Mouse (Mus musculus) neural tube, embryonic 11.5 days (tissue): Measurements from ENCODE around the gene Rims3. TPM values are rescaled to one million over a fixed set of nuclear protein-coding genes. Genes with fewer than 3 reads are reported as not detected.
A peak's percentile ranks its signal among the peaks of the same experiment; 100 is the strongest.

Source experiments
- ATAC-seq: fragments of 200-750 bp; cut with Nextera tagmentation; 2 replicates; pipeline ENCODE4 v1.8.0; 2017; ENCODE audit warnings: moderate number of reproducible peaks, mild to moderate bottlenecking, moderate TSS enrichment, moderate library complexity; ENCODE audit not compliant: insufficient read depth, low FRiP score, low TSS enrichment
- DNase-seq: peaks from one replicate; pipeline ENCODE4 v3.0.0-alpha.2; 2015; ENCODE audit warnings: low spot score
- H3K27ac ChIP-seq: fragments of 300-500 bp; sonication (generic); 2 replicates; pipeline ENCODE4 v1.5.1; 2014; ENCODE audit warnings: low read depth, mild to moderate bottlenecking, low read length
- H3K27me3 ChIP-seq: fragments of 300-500 bp; sonication (generic); 2 replicates; pipeline ENCODE4 v1.6.1; 2014; ENCODE audit warnings: mild to moderate bottlenecking, low read length, mixed read lengths; ENCODE audit not compliant: control insufficient read depth, insufficient read depth
- H3K36me3 ChIP-seq: fragments of 300-500 bp; sonication (generic); 2 replicates; pipeline ENCODE4 v1.6.1; 2014; ENCODE audit warnings: mild to moderate bottlenecking, low read length, moderate library complexity, mixed read lengths; ENCODE audit not compliant: control insufficient read depth, insufficient read depth
- H3K4me1 ChIP-seq: fragments of 300-500 bp; sonication (generic); 2 replicates; pipeline ENCODE4 v1.6.1; 2014; ENCODE audit warnings: low read length, mixed read lengths; ENCODE audit not compliant: control insufficient read depth, insufficient read depth
- H3K4me2 ChIP-seq: fragments of 300-500 bp; sonication (generic); 2 replicates; pipeline ENCODE4 v1.6.1; 2014; ENCODE audit warnings: low read depth, mild to moderate bottlenecking, moderate library complexity
- H3K4me3 ChIP-seq: fragments of 300-500 bp; sonication (generic); 2 replicates; pipeline ENCODE4 v1.5.1; 2014; ENCODE audit warnings: low read depth, low read length
- H3K9ac ChIP-seq: fragments of 300-500 bp; sonication (generic); 2 replicates; pipeline ENCODE4 v1.6.1; 2014; ENCODE audit warnings: mild to moderate bottlenecking, low read length
- H3K9me3 ChIP-seq: fragments of 300-500 bp; sonication (generic); 2 replicates; pipeline ENCODE4 v1.6.1; 2016; ENCODE audit warnings: low read length; ENCODE audit not compliant: control insufficient read depth
- WGBS: fragments of 180-500 bp; shearing (Covaris S2); extraction: QIAGEN DNeasy Blood & Tissue Kit; methylation state at CpG from one replicate; pipeline ENCODE4 v1.1.7; 2014; 5-methylcytosine and 5-hydroxymethylcytosine counted together
- polyA plus RNA-seq: library from polyadenylated mRNA; unstranded; fragments of >200 nt; fragmentation: Nextera tagmentation; extraction: Ambion mirVana; gene quantifications from 2 replicates; pipeline ENCODE4 v1.2.1, GENCODE M21; 2014

Rims3 gene
- polyA plus RNA-seq, 1 experiment from 2014 or later: 5.2 TPM

DNA sequence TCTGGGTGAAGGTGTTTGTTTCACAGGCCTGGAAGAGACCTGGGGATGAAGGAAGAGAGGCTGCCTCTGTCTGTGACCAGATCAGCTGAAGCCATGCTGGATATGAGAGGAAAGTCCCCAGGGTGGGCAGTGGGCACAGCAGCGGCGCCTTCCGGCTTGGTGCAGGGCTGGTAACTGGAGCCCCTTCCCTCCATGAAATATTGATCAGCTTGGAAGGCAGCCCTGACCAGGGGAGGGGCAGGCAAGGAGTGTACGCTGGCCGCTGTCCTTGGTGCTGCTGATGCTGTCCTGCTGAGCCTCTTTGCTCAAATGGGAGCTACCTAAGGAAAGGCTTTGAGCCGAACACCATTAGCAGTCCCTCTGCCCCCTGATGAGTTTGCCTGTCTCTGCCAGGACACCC is 11.6 kb downstream of the Rims3 start:
- no peak overlapping the region for H3K9ac ChIP-seq
- DNase-seq (peak; percentile 67), ATAC-seq (no peak)

DNA sequence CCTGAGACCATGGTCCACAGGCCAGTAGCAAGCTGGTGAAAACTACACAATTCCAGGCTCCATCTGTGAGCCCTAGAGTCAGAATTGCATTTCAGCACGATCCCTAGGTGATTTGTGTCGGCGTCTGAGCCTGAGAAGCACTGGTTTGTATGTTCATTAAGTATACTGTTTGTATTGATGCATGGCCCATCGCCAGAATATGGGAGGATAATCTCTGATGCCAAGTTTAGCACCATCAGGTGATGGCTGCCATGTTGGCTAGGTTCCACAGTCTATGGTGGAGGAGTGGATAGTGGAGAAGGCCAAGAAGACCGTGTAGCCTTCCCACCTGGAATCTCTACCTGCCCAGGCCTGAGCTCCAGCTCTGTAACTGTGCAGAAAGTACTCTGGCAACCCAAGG is 13.6 kb downstream of the Rims3 start:
- DNase-seq (no peak), ATAC-seq (no peak)
- Histone ChIP-seq H3K4me2 (no peak overlapping the region), H3K36me3 (no peaks in the 10 kb centered on the region), H3K9ac (no peak overlapping the region), H3K4me1 (no peaks in the 10 kb centered on the region), H3K9me3 (no peaks in the 10 kb centered on the region), H3K4me3 (no peak overlapping the region), H3K27ac (no peak overlapping the region), H3K27me3 (no peaks in the 10 kb centered on the region)
- 81% methylated on average over 5 of the region's 5 CpGs for WGBS

More for the DNA sequence above, 11.6 kb downstream of the Rims3 start:
- Histone ChIP-seq H3K27ac (no peak overlapping the region), H3K27me3 (no peaks in the 10 kb centered on the region), H3K4me3 (no peak overlapping the region), H3K36me3 (no peaks in the 10 kb centered on the region), H3K4me2 (no peak overlapping the region), H3K4me1 (no peaks in the 10 kb centered on the region), H3K9me3 (no peaks in the 10 kb centered on the region)
- 10% methylated on average over 6 of the region's 6 CpGs for WGBS

DNA sequence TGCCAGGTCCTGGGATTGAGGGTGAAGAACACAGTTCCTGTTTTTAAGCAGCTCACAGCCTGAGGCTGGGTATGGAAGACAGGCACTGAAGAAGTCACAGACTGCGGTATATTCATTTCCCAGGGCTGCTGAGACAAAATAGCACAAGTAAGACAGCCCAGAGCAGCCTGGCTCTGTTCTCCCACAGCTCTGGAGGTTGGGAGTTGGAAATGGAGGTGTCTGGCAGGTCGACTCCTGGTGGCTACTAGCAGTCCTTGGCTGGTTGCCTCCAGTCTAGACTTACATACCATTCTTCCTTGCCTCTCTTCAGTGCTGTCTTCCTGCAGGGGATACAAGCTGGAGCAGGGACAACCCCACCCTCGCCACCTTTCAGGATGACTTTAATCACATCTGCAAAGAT is 14.4 kb downstream of the Rims3 start:
- Histone ChIP-seq H3K27me3 (no peaks in the 10 kb centered on the region), H3K4me1 (no peaks in the 10 kb centered on the region), H3K36me3 (no peaks in the 10 kb centered on the region), H3K9me3 (no peaks in the 10 kb centered on the region), H3K4me2 (no peak overlapping the region), H3K27ac (no peak overlapping the region), H3K4me3 (no peak overlapping the region), H3K9ac (no peak overlapping the region)
- 71% methylated on average over 3 of the region's 3 CpGs for WGBS
- ATAC-seq (no peak), DNase-seq (no peak)

DNA sequence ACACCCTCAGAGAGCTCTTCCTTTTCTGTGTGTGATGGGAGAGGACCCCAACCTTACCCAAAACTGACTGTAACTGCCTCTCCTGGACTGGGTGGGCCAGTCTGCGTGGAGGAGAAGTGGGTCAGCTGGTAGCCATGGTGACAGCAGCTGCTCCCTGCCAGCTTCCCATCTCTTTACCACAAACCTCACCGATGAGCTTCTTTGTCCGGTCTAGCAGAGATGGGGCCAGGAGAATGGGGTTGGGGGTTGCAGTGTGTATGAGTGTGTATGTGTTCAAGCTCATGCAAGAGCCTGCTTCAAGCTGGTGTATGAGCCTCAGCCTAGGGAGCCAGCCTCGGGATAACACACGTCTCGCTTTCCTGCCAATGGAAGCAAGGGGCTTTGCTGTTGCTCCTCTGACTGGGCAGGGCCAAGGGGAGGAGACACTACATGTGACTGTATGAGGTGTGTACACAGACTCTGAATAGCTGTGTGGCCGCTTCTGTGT is 15.7 kb downstream of the Rims3 start:
- no peak overlapping the region for H3K4me3 ChIP-seq
- ATAC-seq (no peak), DNase-seq (no peak)
- H3K9me3 ChIP-seq: no peaks in the 10 kb centered on the region
- H3K27me3 ChIP-seq: no peaks in the 10 kb centered on the region
- no peaks in the 10 kb centered on the region for H3K4me1 ChIP-seq
- H3K9ac ChIP-seq: no peak overlapping the region
- no peak overlapping the region for H3K27ac ChIP-seq
- H3K36me3 ChIP-seq: no peaks in the 10 kb centered on the region
- WGBS: 63% methylated on average over 7 of the region's 7 CpGs
- no peak overlapping the region for H3K4me2 ChIP-seq

DNA sequence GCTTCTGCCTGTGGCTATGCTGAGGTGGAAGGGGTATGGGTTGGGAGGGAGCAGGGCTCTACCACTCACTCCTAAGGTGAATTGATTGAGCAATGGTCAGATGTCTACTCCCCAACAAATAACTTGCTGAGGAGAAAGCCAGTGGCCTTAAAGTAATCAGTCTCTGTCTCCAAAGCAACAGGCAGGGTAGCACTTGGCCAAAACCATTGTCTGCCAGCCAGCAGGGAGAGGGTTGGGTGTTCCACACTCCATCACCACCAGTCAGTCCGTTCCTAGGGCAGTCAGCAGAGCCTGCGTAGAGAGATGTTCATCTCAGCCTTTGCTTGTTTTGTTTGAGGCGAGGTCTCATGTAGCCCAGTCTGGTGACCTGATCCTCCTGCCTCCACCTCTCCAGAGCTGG is 21.3 kb downstream of the Rims3 start:
- no peak overlapping the region for H3K9ac ChIP-seq
- H3K4me1 ChIP-seq: no peaks in the 10 kb centered on the region
- H3K36me3 ChIP-seq: no peaks in the 10 kb centered on the region
- H3K27ac ChIP-seq: no peak overlapping the region
- no peak overlapping the region for H3K4me3 ChIP-seq
- ATAC-seq (no peak), DNase-seq (no peak)
- no peaks in the 10 kb centered on the region for H3K27me3 ChIP-seq
- no peaks in the 10 kb centered on the region for H3K9me3 ChIP-seq
- H3K4me2 ChIP-seq: no peak overlapping the region
- WGBS: 55% methylated on average over 3 of the region's 3 CpGs

DNA sequence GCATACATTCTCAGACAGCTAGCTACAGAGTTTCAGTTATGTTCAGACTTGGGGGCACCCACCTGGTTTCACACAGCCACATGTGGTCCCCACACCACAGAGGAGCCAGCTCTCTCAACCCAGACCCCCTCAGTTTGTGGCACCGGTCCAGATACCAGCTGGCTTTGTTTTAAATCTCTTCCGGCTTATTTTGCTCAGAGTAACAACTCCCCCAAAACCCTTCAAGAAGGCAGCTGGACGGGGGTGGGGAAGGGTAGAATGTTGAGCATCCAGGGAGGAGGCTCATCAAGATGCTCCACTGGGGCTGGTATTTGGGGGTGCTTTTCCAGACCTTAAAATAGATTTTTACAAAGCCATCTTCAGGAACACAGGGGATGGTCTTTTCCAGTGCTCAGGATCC is 24.1 kb downstream of the Rims3 start:
- DNase-seq (no peak), ATAC-seq (no peak)
- Histone ChIP-seq H3K36me3 (no peaks in the 10 kb centered on the region), H3K4me1 (peaks cover 8% of the 10 kb centered on the region), H3K4me2 (no peak overlapping the region), H3K4me3 (no peak overlapping the region), H3K27me3 (no peaks in the 10 kb centered on the region), H3K9me3 (no peaks in the 10 kb centered on the region), H3K9ac (no peak overlapping the region), H3K27ac (no peak overlapping the region)
- WGBS: 86% methylated on average over 3 of the region's 3 CpGs

DNA sequence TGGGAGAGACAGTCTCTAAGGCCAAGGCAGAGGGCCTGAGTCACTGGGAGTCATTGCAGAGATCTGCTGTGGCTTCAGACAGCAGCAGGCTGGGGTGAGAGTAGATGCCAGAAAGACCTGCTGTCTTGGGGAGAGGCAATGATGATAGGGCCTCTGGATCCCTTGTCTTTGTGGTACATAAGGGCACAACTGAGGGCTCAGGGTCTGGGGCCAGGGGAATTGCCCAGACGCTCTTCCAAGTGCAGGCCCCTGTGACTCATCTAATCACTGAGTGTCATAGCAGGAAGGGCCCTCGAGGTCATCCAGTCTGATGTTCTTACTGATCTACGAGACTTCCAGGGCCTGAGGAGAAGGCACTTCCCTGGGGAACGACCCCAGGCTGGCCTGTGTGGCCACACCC is 24.8 kb downstream of the Rims3 start:
- DNase-seq (no peak), ATAC-seq (no peak)
- Histone ChIP-seq H3K4me2 (no peak overlapping the region), H3K27me3 (no peaks in the 10 kb centered on the region), H3K36me3 (no peaks in the 10 kb centered on the region), H3K4me1 (peaks cover 8% of the 10 kb centered on the region), H3K9me3 (no peaks in the 10 kb centered on the region), H3K9ac (no peak overlapping the region), H3K27ac (no peak overlapping the region), H3K4me3 (no peak overlapping the region)
- WGBS: 35% methylated on average over 4 of the region's 4 CpGs

DNA sequence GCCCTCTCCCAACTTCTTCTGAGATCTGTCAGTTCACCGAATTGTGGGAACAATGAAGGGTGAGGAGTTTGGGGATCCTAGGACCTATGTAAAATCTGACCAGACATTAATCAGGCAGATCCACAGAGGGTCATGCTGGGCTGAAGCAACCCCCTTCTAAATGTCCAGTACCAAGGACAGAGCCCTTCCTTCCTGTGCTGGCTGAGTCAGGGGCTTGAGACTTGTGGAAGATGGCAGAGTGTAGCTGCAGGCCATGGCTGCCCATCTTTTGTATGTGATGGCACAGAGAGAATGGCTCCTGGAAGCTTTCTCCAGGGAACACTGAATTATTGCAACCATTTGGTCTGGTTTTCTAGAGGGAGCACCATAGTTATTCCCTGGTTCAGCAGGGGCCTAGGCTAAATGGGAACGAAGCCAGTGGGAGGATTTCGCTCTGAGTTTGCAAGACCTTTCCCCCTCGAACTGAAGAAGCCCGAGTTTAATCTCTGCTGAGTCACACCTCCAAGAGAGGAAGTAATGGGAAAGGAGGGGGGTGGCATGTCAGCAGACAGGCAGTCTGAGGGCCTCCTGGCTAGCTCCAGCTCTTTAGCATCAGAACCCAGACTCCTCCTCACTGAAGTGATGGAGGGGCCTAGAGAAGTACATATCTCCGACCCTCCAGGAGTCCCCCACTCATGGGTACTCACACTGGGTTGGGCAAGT is 26.3 kb downstream of the Rims3 start:
- Histone ChIP-seq H3K9me3 (no peaks in the 10 kb centered on the region), H3K4me2 (no peak overlapping the region), H3K9ac (no peak overlapping the region), H3K4me1 (peaks cover 13% of the 10 kb centered on the region), H3K36me3 (no peaks in the 10 kb centered on the region), H3K27ac (no peak overlapping the region), H3K4me3 (no peak overlapping the region), H3K27me3 (no peaks in the 10 kb centered on the region)
- DNase-seq: no peak
- no peak for ATAC-seq
- 62% methylated on average over 6 of the region's 6 CpGs for WGBS

DNA sequence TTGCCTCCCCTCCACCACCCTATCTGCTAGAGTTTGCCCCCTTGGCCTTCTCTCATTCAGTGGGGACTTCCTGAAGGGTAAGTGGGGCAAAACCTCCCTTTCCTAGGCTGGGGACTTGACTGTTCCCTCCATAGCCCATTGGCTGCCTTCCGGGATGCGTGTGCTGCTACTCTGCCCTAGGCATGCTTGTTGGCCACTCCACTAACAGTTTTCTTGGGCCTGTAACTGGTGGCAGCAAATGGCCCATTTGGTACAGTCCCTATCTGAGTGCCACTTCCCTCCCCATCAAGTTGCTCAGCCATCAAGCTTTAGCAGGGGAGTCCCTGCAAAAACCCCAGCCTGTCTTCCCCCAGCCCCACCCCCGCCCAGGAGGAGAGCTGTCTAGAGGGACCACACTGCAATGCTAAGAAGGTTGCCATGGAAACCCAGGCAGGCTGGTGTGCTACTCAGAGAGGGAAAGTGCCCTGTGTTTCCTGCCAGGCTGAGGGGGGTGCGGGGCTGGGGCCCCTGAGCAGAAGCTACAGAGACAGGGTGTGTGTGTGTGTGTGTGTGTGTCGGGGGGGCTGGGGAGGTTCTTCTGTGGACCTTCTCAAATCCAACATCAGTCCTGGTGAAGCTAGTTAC is 27.5 kb downstream of the Rims3 start:
- Histone ChIP-seq H3K36me3 (no peaks in the 10 kb centered on the region), H3K4me2 (no peak overlapping the region), H3K9ac (no peak overlapping the region), H3K4me1 (peaks cover 14% of the 10 kb centered on the region), H3K27ac (no peak overlapping the region), H3K9me3 (no peaks in the 10 kb centered on the region), H3K27me3 (no peaks in the 10 kb centered on the region), H3K4me3 (no peak overlapping the region)
- DNase-seq (peak; percentile 54), ATAC-seq (peak; percentile 84)
- WGBS: 36% methylated on average over 5 of the region's 5 CpGs
